In genomic region chr16:13672386-13672898, GRCm38 (mm10) we compare ENCODE assay signal across 8 mouse cellular contexts. TPM values are rescaled to one million over a fixed set of nuclear protein-coding genes. Genes with fewer than 3 reads are reported as not detected.
DNase-seq lines count a peak whose midpoint lies in the region; ATAC-seq and TF ChIP-seq lines count a peak whose summit lies in the region.

No protein-coding gene starts in this region.

- no peak overlapping the region for H3K27ac ChIP-seq in forebrain, embryonic 11.5 days (ENCODE audit: low read depth, low read length)

- no peaks in the 10 kb centered on the region for H3K9me3 ChIP-seq in forebrain, embryonic 11.5 days (ENCODE audit: control insufficient read depth, low read length)

- H3K36me3 ChIP-seq in forebrain, embryonic 11.5 days (ENCODE audit: control insufficient read depth, insufficient read depth, low read length), result no peaks in the 10 kb centered on the region; the same call in 1 of the 2 replicates

- peak; percentile 54 for DNase-seq in ES-CJ7 (ENCODE audit: low read depth, low spot score)
- DNase-seq in brain, embryonic 14.5 days (ENCODE audit: low read depth), result peak; percentile 54
- DNase-seq in forebrain, embryonic 11.5 days (ENCODE audit: low spot score), result peak; percentile 68
- DNase-seq in heart, postnatal 25 days (ENCODE audit: low spot score), result peak; percentile 59
- DNase-seq in large intestine, adult 2 months (ENCODE audit: low read depth, low spot score), result peak; percentile 90
- peak; percentile 83 for DNase-seq in lung, postnatal 10 days
- peak; percentile 54 for DNase-seq in ovary, postnatal 36 days (ENCODE audit: low spot score)
- peak; percentile 54 to 68 for DNase-seq in thymus, postnatal 36 days

- peak; percentile 33 for ATAC-seq in forebrain, embryonic 11.5 days (replicated peaks; ENCODE audit: low FRiP score)

- no peak for TF ChIP-seq CTCF in brain, embryonic 14.5 days (IDR thresholded peaks at IDR 0.05; ENCODE audit: borderline replicate concordance, extremely low read depth, insufficient read depth, insufficient read length)

- H3K4me3 ChIP-seq in forebrain, embryonic 11.5 days (ENCODE audit: low read depth, low read length), result peak overlapping the region; percentile 88

- H3K9ac ChIP-seq in forebrain, embryonic 11.5 days (ENCODE audit: low read length), result peak overlapping the region; percentile 85

- intact Hi-C loops in heart, postnatal 25 days (cut with DNase I), result loop anchor here (10.0 kb wide), 1 partner anchor 232 kb away; the partner anchor contains the start of genes Mpv17l and Pdxdc1

- WGBS in forebrain, embryonic 11.5 days, result 2% methylated on average over 20 of the region's 20 CpGs
- under 1% methylated on average over 20 of the region's 20 CpGs for WGBS in large intestine, adult 2 months

- no peaks in the 10 kb centered on the region for H3K27me3 ChIP-seq in forebrain, embryonic 11.5 days (ENCODE audit: control insufficient read depth, insufficient read depth, low read length)

- no peak for TF ChIP-seq POLR2A in brain, embryonic 14.5 days (IDR thresholded peaks at IDR 0.05; ENCODE audit: borderline replicate concordance, extremely low read depth, insufficient read depth, insufficient read length, poor library complexity, severe bottlenecking)

- peak overlapping the region; percentile 85 for H3K4me2 ChIP-seq in forebrain, embryonic 11.5 days (ENCODE audit: low read depth, low read length, severe bottlenecking)

- H3K4me1 ChIP-seq in forebrain, embryonic 11.5 days (replicated peaks; ENCODE audit: control insufficient read depth, insufficient read depth, low read length), result peaks cover 7% of the 10 kb centered on the region; the same call in 1 of the 2 replicates

RNA-seq across cellular contexts. Expression of gene 3110001I22Rik, which starts 0.7 kb away (rescaled TPM):
- polyA plus RNA-seq in brain, embryonic 14.5 days (2012; rRNA removed), result 5.4 TPM in 2 replicates
- polyA plus RNA-seq in forebrain, embryonic 11.5 days (2014; fragmentation: Nextera tagmentation; extraction: Ambion mirVana), result 9.1 and 9.9 TPM in 2 replicates
- 1 to 10 TPM; 2.2 TPM for total RNA-seq in heart, postnatal 25 days (2021)
- polyA plus RNA-seq in large intestine, adult 2 months (2012; rRNA removed), result 1.6 and 2.2 TPM in 2 replicates

RNA-seq across cellular contexts. Expression of gene Bfar, which starts 0.8 kb away (rescaled TPM):
- 40.1 and 41.5 TPM in 2 replicates for polyA plus RNA-seq in brain, embryonic 14.5 days (2012; rRNA removed)
- polyA plus RNA-seq in forebrain, embryonic 11.5 days (2014; fragmentation: Nextera tagmentation; extraction: Ambion mirVana), result 41.2 and 48.4 TPM in 2 replicates
- 10 to 100 TPM; 44.6 to 51.7 TPM for total RNA-seq in heart, postnatal 25 days (2021)
- 21.5 and 24.8 TPM in 2 replicates for polyA plus RNA-seq in large intestine, adult 2 months (2012; rRNA removed)

RNA-seq across cellular contexts. Expression of gene Parn, which starts 4.5 kb away (rescaled TPM):
- 23.6 and 24.3 TPM in 2 replicates for polyA plus RNA-seq in brain, embryonic 14.5 days (2012; rRNA removed)
- 43.3 and 44.1 TPM in 2 replicates for polyA plus RNA-seq in forebrain, embryonic 11.5 days (2014; fragmentation: Nextera tagmentation; extraction: Ambion mirVana)
- 10 to 100 TPM in 1 of 2 experiments, 1 to 10 TPM in 1; 8.5 to 10.4 TPM for total RNA-seq in heart, postnatal 25 days (2021)
- 7.5 and 7.6 TPM in 2 replicates for polyA plus RNA-seq in large intestine, adult 2 months (2012; rRNA removed)

RNA-seq across cellular contexts. Expression of gene Pla2g10, which starts 58.3 kb away (rescaled TPM):
- 0.29 and 0.34 TPM in 2 replicates for polyA plus RNA-seq in brain, embryonic 14.5 days (2012; rRNA removed)
- not detected in 2 replicates for polyA plus RNA-seq in forebrain, embryonic 11.5 days (2014; fragmentation: Nextera tagmentation; extraction: Ambion mirVana)
- total RNA-seq in heart, postnatal 25 days (2021), result not detected
- polyA plus RNA-seq in large intestine, adult 2 months (2012; rRNA removed), result 14.4 and 18.5 TPM in 2 replicates
